Mouse (Mus musculus) Patski (cell line): ENCODE measurements around the gene Spag17. TPM values are rescaled to one million over a fixed set of nuclear protein-coding genes. Genes with fewer than 3 reads are reported as not detected.

Experiments used
- ATAC-seq: fragments of 100-300 bp; one replicate; pipeline ENCODE4 v1.8.0; 2021
- CTCF ChIA-PET: fragments of 350-600 bp; sonication (Branson Sonifier 250); formaldehyde crosslinking; loops from one replicate; lab custom pipeline; 2022; ENCODE audit warnings: inconsistent platforms; lab: Charles Lee
- POLR2A ChIA-PET: fragments of 350-600 bp; sonication (Branson Sonifier 250); formaldehyde crosslinking; loops from one replicate; lab custom pipeline; 2022; ENCODE audit warnings: antibody characterized with exemption, inconsistent platforms; lab: Charles Lee
- DNase-seq: peaks from one replicate; pipeline ENCODE4 v3.0.0-alpha.2; 2011; ENCODE audit warnings: low read depth, low spot score
- H3K27me3 ChIP-seq: fragments of 371-371 bp; one replicate; pipeline ENCODE4 v1.5.1; 2021
- CTCF ChIP-seq: fragments of 100-300 bp; IDR thresholded peaks from one replicate; pipeline ENCODE4 v1.5.1; 2021
- in situ Hi-C: fragments of 300-500 bp; cut with MboI; formaldehyde crosslinking; loops from 3 replicates; pipeline ENCODE4 v1.11.1; 2018; ENCODE audit warnings: low pct_unique_long_range_greater_than_20kb, mixed read lengths
- polyA plus RNA-seq: library from polyadenylated mRNA; unstranded; gene quantifications from one replicate; pipeline ENCODE4 v1.2.3, GENCODE M21; 2021

The Spag17 gene
- polyA plus RNA-seq, 1 experiment from 2014 or later: 0.06 TPM

GRCm38 (mm10) chr3:100162315-100163105 is 277.3 kb downstream of the Spag17 start, which contains the start of the genes Gdap2 and Wdr3:
Gene Gdap2, plus strand, starts transcription at chr3:100162381.
Gene Wdr3, minus strand, starts transcription at chr3:100162407.
- no peaks in the 10 kb centered on the region for H3K27me3 ChIP-seq
- ATAC-seq (peak; percentile 98), DNase-seq (peak; percentile 84)
- ChIA-PET CTCF (interaction anchor here (1.3 kb wide), 1 partner anchor 11 kb away, joined by 4 read pairs; no protein-coding TSS in a partner anchor), POLR2A (no interaction called here)
- in situ Hi-C loops: no loop called here
- TF ChIP-seq CTCF: no peak

GRCm38 (mm10) chr3:100163556-100163955 is 278.4 kb downstream of the Spag17 start:
- POLR2A ChIA-PET: no interaction called here
- DNase-seq (no peak), ATAC-seq (no peak)
- CTCF ChIA-PET: interaction anchor here (1.0 to 1.4 kb wide), 4 partner anchors 9 to 402 kb away, joined by 3 read pairs; no protein-coding TSS in a partner anchor
- H3K27me3 ChIP-seq: no peaks in the 10 kb centered on the region
- in situ Hi-C loops: no loop called here
- no peak for TF ChIP-seq CTCF

- ATAC-seq (no peak), DNase-seq (no peak)
- in situ Hi-C loops: no loop called here
- no peak for TF ChIP-seq CTCF
- ChIA-PET POLR2A (no interaction called here), CTCF (interaction anchor here (0.7 to 1.4 kb wide), 3 partner anchors 10 to 193 kb away, joined by 3 read pairs; no protein-coding TSS in a partner anchor)
- no peaks in the 10 kb centered on the region for H3K27me3 ChIP-seq
Measured at GRCm38 (mm10) chr3:100164991-100165390, 279.8 kb downstream of the Spag17 start.

GRCm38 (mm10) chr3:100176031-100176430 is 290.8 kb downstream of the Spag17 start:
- ChIA-PET CTCF (interaction anchor here (1.2 kb wide), 1 partner anchor 24 kb away, joined by 3 read pairs; no protein-coding TSS in a partner anchor), POLR2A (no interaction called here)
- ATAC-seq: no peak
- in situ Hi-C loops: loop anchor here (25.0 kb wide), 1 partner anchor 736 kb away; the partner anchor contains the start of gene Trim45
- no peaks in the 10 kb centered on the region for H3K27me3 ChIP-seq
- TF ChIP-seq CTCF: no peak
- no peak for DNase-seq

- ChIA-PET CTCF (interaction anchor here (1.1 to 2.6 kb wide), 2 partner anchors 8 to 9 kb away, joined by 3 to 10 read pairs; no protein-coding TSS in a partner anchor), POLR2A (no interaction called here)
- in situ Hi-C loops: loop anchor here (25.0 kb wide), 1 partner anchor 732 kb away; the partner anchor contains the start of gene Trim45
- DNase-seq: no peak
- TF ChIP-seq CTCF: no peak
- no peaks in the 10 kb centered on the region for H3K27me3 ChIP-seq
- no peak for ATAC-seq
Measured at GRCm38 (mm10) chr3:100180471-100180870, 295.3 kb downstream of the Spag17 start.

GRCm38 (mm10) chr3:100189444-100189843 is 304.2 kb downstream of the Spag17 start:
- in situ Hi-C loops: loop anchor here (5.0 to 25.0 kb wide), 4 partner anchors 163 to 723 kb away; partner anchors contain the start of gene Trim45
- H3K27me3 ChIP-seq: no peaks in the 10 kb centered on the region
- ATAC-seq: peak; percentile 47
- CTCF ChIA-PET: interaction anchor here (0.7 kb wide), 1 partner anchor 9 kb away, joined by 3 read pairs; no protein-coding TSS in a partner anchor
- DNase-seq: peak; percentile 30
- POLR2A ChIA-PET: no interaction called here
- peak; percentile 83 for TF ChIP-seq CTCF

GRCm38 (mm10) chr3:100189861-100190260 is 304.7 kb downstream of the Spag17 start:
- in situ Hi-C loops: loop anchor here (5.0 to 25.0 kb wide), 4 partner anchors 162 to 722 kb away; partner anchors contain the start of gene Trim45
- CTCF ChIA-PET: interaction anchor here (0.7 to 2.6 kb wide), 3 partner anchors 10 to 373 kb away, joined by 3 to 9 read pairs (median 8); no protein-coding TSS in a partner anchor
- no peak for TF ChIP-seq CTCF
- no peaks in the 10 kb centered on the region for H3K27me3 ChIP-seq
- POLR2A ChIA-PET: no interaction called here
- ATAC-seq (no peak), DNase-seq (no peak)
